Mouse (Mus musculus): ENCODE data around the gene Flt1.

DNA sequence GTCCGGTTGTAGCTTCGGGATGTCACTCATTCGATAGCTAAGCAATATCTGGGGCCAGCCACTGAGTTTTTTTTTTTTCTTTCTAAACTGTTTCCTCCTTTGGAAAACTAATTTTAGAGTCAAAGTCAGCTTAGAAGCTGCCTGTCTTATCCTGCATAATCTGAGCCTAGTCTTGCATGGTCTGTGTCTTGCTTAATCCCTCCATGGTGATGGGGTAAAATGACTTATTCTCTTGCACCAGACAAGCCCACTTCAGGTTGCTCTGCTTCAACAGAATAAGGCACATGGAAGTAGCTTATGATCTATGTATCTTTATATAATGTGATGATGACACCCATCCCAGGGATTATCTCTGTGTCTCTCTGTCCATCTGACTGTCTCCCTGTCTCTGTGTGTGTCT, 24.8 kb downstream of the Flt1 start:
- no peak for TF ChIP-seq HCFC1 (IDR thresholded peaks at IDR 0.05; ENCODE audit: borderline replicate concordance, insufficient read depth, low read length)
- TF ChIP-seq ZC3H11A (IDR thresholded peaks at IDR 0.05; ENCODE audit: borderline replicate concordance, low read depth, low read length), result no peak
- TF ChIP-seq ZNF384 (IDR thresholded peaks at IDR 0.05; ENCODE audit: low read depth, low read length), result no peak
- no peak for TF ChIP-seq CHD2 (IDR thresholded peaks at IDR 0.05; ENCODE audit: low read depth, low read length)
- TF ChIP-seq MAFK (IDR thresholded peaks at IDR 0.05; ENCODE audit: insufficient read depth, low read depth, low read length), result no peak
